Mouse (Mus musculus) heart, embryonic 15.5 days (tissue): ENCODE data around the gene Cdc42ep5. TPM values are rescaled to one million over a fixed set of nuclear protein-coding genes. Genes with fewer than 3 reads are reported as not detected.
A peak's percentile ranks its signal among the peaks of the same experiment; 100 is the strongest.

Experiments
- ATAC-seq: fragments of 200-750 bp; cut with Nextera tagmentation; replicated peaks from 2 replicates; pipeline ENCODE4 v1.8.0; 2017; ENCODE audit warnings: low read depth, moderate TSS enrichment; ENCODE audit not compliant: insufficient number of reproducible peaks, insufficient read depth, low FRiP score
- H3K27ac ChIP-seq: fragments of 300-500 bp; sonication (generic); 2 replicates; pipeline ENCODE4 v1.5.1; 2015; ENCODE audit warnings: mild to moderate bottlenecking, inconsistent platforms
- H3K27me3 ChIP-seq: fragments of 300-500 bp; sonication (generic); 2 replicates; pipeline ENCODE4 v1.6.1; 2015; ENCODE audit warnings: inconsistent platforms
- H3K36me3 ChIP-seq: fragments of 300-500 bp; sonication (generic); 2 replicates; pipeline ENCODE4 v1.6.1; 2015; ENCODE audit warnings: mild to moderate bottlenecking, inconsistent platforms
- H3K4me1 ChIP-seq: fragments of 300-500 bp; sonication (generic); replicated peaks from 2 replicates; pipeline ENCODE4 v1.6.1; 2015; ENCODE audit warnings: inconsistent platforms
- H3K4me2 ChIP-seq: fragments of 300-500 bp; sonication (generic); 2 replicates; pipeline ENCODE4 v1.6.1; 2015; ENCODE audit warnings: inconsistent platforms, mild to moderate bottlenecking, moderate library complexity
- H3K4me3 ChIP-seq: fragments of 300-500 bp; sonication (generic); 2 replicates; pipeline ENCODE4 v1.5.1; 2015; ENCODE audit warnings: mild to moderate bottlenecking, inconsistent platforms
- H3K9ac ChIP-seq: fragments of 300-500 bp; sonication (generic); 2 replicates; pipeline ENCODE4 v1.6.1; 2015; ENCODE audit warnings: mild to moderate bottlenecking, inconsistent platforms
- H3K9me3 ChIP-seq: fragments of 300-500 bp; sonication (generic); replicated peaks from 2 replicates; pipeline ENCODE4 v1.6.1; 2016; ENCODE audit warnings: inconsistent platforms
- WGBS: fragments of 180-500 bp; shearing (Covaris S2); methylation state at CpG from one replicate; pipeline ENCODE4 v1.1.7; 2015; ENCODE audit warnings: mixed read lengths; 5-methylcytosine and 5-hydroxymethylcytosine counted together
- polyA plus RNA-seq: library from polyadenylated mRNA; unstranded; fragments of >200 nt; fragmentation: Nextera tagmentation; extraction: Ambion mirVana; gene quantifications from 2 replicates; pipeline ENCODE4 v1.2.1, GENCODE M21; 2015

The Cdc42ep5 gene
- polyA plus RNA-seq, 1 experiment from 2014 or later = 25.6 TPM

DNA sequence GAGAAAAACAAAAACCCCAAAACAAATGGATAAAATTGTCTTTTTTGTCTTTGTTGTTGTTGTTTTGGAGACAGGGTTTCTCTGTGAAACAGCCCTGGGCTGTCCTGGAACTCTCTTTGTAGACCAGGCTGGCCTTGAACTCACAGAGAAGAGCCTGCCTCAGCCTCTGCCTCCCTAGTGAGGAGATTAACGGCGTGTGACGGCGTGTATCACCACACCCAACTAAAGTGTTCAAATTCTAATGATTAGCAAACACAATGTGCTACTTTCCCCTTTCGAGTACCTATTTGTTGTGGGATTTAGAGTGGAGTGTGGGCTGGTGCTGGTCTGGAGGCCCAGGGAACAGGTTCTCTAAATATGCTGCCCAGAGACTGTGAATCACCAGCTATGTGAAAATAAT, 29.7 kb downstream of the Cdc42ep5 start:
- WGBS = 87% methylated on average over 5 of the region's 5 CpGs

DNA sequence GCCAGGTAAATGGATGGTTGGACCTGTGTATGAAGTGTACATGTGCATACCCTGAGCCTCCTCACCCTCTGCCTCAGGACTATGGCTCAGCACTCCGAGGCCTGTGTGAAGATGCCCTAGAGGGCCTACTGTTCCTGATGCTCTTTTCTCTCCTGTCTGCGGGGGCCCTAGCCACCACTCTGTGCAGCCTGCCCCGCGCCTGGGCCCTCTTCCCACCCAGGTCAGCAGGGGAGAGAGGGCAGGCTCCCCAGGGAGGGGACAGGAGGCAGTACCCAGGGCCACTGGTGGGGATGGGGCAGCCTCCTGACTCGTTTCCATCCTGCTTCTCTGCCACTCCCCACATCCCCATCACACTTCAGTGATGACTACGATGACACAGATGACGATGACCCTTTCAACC, 31.7 kb downstream of the Cdc42ep5 start:
- no peaks in the 10 kb centered on the region for H3K27me3 ChIP-seq
- H3K9ac ChIP-seq = no peak overlapping the region
- H3K36me3 ChIP-seq = no peaks in the 10 kb centered on the region
- H3K27ac ChIP-seq = no peak overlapping the region
- 78% methylated on average over 7 of the region's 7 CpGs for WGBS
- no peak overlapping the region for H3K4me2 ChIP-seq
- H3K4me1 ChIP-seq = peaks cover 21% of the 10 kb centered on the region
- no peaks in the 10 kb centered on the region for H3K9me3 ChIP-seq
- no peak for ATAC-seq
- H3K4me3 ChIP-seq = no peak overlapping the region

More for the DNA sequence above, 29.7 kb downstream of the Cdc42ep5 start:
- Histone ChIP-seq H3K4me1 (peaks cover 22% of the 10 kb centered on the region), H3K36me3 (peaks cover 16% of the 10 kb centered on the region), H3K27me3 (no peaks in the 10 kb centered on the region), H3K27ac (no peak overlapping the region), H3K4me2 (no peak overlapping the region), H3K9ac (no peak overlapping the region), H3K9me3 (no peaks in the 10 kb centered on the region), H3K4me3 (no peak overlapping the region)
- ATAC-seq = no peak

DNA sequence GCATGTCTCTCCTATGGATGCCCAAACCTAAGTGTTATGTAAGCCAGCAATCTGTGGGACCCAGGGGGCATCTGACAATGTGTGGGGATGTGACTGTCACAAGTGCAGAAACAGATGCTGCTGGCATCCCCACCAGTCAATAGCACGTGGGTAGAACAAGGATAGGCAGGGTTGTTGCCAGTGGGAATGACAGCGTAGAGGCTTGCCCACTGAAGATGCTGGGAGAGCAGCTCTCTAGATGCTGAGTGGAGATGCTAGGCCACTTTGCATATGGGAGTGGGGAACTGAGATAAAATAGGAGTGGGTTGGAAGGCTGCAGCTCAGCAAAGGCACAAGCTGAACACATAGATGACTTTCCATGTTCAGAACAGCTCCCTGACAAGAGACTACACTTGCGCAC, 32.1 kb downstream of the Cdc42ep5 start:
- Histone ChIP-seq H3K27ac (no peak overlapping the region), H3K9me3 (no peaks in the 10 kb centered on the region), H3K4me3 (no peak overlapping the region), H3K4me1 (peaks cover 17% of the 10 kb centered on the region), H3K27me3 (no peaks in the 10 kb centered on the region), H3K36me3 (no peaks in the 10 kb centered on the region), H3K9ac (no peak overlapping the region), H3K4me2 (no peak overlapping the region)
- 90% methylated on average over 3 of the region's 3 CpGs for WGBS
- ATAC-seq = no peak

GRCm38 (mm10) chr7:4131964-4132363, 32.7 kb downstream of the Cdc42ep5 start:
- H3K9me3 ChIP-seq = no peaks in the 10 kb centered on the region
- WGBS = 74% methylated on average over 8 of the region's 8 CpGs
- H3K27me3 ChIP-seq = no peaks in the 10 kb centered on the region
- no peaks in the 10 kb centered on the region for H3K36me3 ChIP-seq
- H3K27ac ChIP-seq = no peak overlapping the region
- ATAC-seq = no peak
- H3K4me3 ChIP-seq = no peak overlapping the region
- peaks cover 15% of the 10 kb centered on the region for H3K4me1 ChIP-seq
- H3K9ac ChIP-seq = no peak overlapping the region
- no peak overlapping the region for H3K4me2 ChIP-seq

DNA sequence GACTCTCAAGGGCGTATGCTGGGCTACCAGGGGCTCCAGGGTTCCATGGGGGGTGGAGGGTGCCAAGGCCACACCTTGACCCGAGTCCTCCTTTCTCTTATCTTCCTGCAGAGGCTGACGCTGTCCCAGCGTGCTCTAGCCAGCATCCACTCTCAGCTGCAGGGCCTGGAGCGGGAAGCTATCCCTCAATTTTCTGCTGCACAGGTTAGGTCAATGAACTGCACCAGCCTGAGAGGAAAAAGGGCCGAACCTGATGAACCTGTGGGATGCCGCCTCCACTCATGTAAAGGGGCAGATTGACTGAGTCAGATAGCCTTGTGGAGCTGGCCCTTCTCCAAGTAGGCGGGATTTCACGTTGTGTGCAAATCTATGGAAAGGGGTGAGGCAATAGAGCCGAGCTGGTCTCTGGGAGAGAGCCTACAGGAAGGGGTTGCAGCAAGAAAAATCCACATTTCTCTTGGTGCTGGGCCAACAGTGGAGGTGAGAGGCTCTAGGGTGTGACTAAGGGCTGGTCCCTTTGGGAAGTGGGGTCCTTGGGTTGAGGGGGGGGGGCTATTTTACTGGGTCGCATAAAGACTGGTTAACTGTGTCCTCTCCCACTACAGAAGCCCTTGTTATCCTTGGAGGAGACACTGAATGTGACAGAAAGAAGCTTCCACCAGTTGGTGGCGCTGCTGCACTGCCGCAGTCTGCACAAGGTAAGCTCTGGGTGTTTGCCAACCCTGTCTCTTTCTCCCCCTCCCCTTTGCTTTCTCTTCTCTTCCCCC, 33.8 kb downstream of the Cdc42ep5 start:
- peak overlapping the region; percentile 39 for H3K4me2 ChIP-seq
- WGBS = 29% methylated on average over 13 of the region's 13 CpGs
- H3K9me3 ChIP-seq = no peaks in the 10 kb centered on the region
- peaks cover 15% of the 10 kb centered on the region for H3K4me1 ChIP-seq
- no peak overlapping the region for H3K27ac ChIP-seq
- no peaks in the 10 kb centered on the region for H3K27me3 ChIP-seq
- H3K9ac ChIP-seq = no peak overlapping the region
- H3K36me3 ChIP-seq = no peaks in the 10 kb centered on the region
- no peak overlapping the region for H3K4me3 ChIP-seq
- peak; percentile 38; the same call in 1 of the 2 replicates for ATAC-seq

GRCm38 (mm10) chr7:4128860-4129259, 35.8 kb downstream of the Cdc42ep5 start:
- no peaks in the 10 kb centered on the region for H3K36me3 ChIP-seq
- no peaks in the 10 kb centered on the region for H3K27me3 ChIP-seq
- 48% methylated on average over 6 of the region's 6 CpGs for whole genome bisulfite sequencing
- H3K4me3 ChIP-seq = no peak overlapping the region
- peaks cover 17% of the 10 kb centered on the region for H3K4me1 ChIP-seq
- no peak for ATAC-seq
- no peak overlapping the region; the same call in 1 of the 2 replicates for H3K9ac ChIP-seq
- H3K4me2 ChIP-seq = no peak overlapping the region
- H3K9me3 ChIP-seq = no peaks in the 10 kb centered on the region
- H3K27ac ChIP-seq = no peak overlapping the region

DNA sequence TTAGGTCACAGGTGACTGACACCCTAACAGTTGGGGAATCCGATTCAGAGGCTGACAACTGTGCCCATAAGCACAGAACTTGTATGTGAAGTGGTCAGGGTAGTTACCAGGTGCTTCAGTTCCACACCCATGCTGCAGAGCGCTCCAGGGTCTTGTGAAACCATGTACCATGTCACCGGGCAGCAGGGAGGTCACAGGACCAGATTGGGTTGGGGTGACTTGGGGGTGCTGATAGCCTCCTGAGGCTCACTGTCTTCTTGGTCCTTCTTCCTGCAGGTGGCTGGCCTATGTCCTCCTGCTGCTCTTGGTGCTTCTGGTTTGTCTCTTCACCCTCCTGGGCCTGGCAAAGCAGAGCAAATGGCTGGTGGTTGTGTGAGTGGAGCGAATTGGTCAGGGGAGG, 36.8 kb downstream of the Cdc42ep5 start:
- Histone ChIP-seq H3K4me2 (no peak overlapping the region), H3K4me3 (no peak overlapping the region), H3K27me3 (peaks cover 2% of the 10 kb centered on the region; the same call in 1 of the 2 replicates), H3K27ac (no peak overlapping the region), H3K9me3 (no peaks in the 10 kb centered on the region), H3K4me1 (peaks cover 19% of the 10 kb centered on the region), H3K36me3 (no peaks in the 10 kb centered on the region), H3K9ac (no peak overlapping the region)
- 80% methylated on average over 4 of the region's 4 CpGs for WGBS
- ATAC-seq = no peak

DNA sequence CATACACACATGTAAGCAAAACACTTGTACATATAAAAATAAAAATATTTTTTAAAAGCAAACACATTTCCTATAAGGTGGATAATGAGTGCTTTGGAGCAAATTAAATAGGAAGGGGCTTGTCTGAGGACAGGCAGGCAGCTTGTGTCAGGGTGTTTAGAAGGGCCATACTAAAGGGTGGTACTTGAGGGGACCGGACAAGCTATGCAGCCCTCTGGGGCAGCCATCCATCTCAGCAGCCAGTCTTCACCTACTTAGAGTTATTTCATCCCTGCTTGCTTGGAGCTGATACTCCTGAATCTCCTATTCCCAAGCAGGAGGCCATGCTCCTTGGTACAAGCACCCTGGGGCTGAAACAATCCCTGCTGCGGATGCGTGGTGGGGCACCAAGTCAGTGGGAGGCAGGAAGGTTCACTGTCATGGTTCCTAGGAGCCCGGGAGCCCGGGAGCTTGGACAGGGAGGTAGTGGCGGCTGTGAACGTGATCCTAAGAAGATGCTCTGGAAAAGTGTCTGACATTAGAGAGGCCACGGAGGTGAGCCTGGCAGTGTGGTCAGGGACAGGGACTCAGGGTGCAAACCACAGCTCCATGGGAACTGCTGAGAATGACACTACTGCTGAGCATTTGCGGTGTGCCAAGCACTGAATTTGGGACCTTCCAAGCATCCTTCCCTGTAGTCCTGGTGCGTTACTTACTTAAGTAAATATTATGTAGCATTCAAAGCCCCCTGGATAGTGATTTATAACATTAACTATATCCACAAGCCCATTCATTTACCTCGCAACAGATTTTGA, 37.5 kb downstream of the Cdc42ep5 start:
- Histone ChIP-seq H3K9ac (no peak overlapping the region), H3K4me3 (no peak overlapping the region), H3K36me3 (no peaks in the 10 kb centered on the region), H3K4me1 (peaks cover 19% of the 10 kb centered on the region), H3K27me3 (peaks cover 9% of the 10 kb centered on the region), H3K4me2 (no peak overlapping the region), H3K9me3 (no peaks in the 10 kb centered on the region), H3K27ac (no peak overlapping the region)
- no peak for ATAC-seq
- WGBS = 80% methylated on average over 11 of the region's 11 CpGs

GRCm38 (mm10) chr7:4125306-4125705, 39.4 kb downstream of the Cdc42ep5 start:
- H3K27ac ChIP-seq = no peak overlapping the region
- peaks cover 14% of the 10 kb centered on the region for H3K4me1 ChIP-seq
- WGBS = 20% methylated on average over 9 of the region's 9 CpGs
- no peaks in the 10 kb centered on the region for H3K9me3 ChIP-seq
- no peak overlapping the region for H3K9ac ChIP-seq
- no peaks in the 10 kb centered on the region for H3K36me3 ChIP-seq
- no peak for ATAC-seq
- H3K4me2 ChIP-seq = no peak overlapping the region
- H3K4me3 ChIP-seq = no peak overlapping the region
- H3K27me3 ChIP-seq = peaks cover 24% of the 10 kb centered on the region

DNA sequence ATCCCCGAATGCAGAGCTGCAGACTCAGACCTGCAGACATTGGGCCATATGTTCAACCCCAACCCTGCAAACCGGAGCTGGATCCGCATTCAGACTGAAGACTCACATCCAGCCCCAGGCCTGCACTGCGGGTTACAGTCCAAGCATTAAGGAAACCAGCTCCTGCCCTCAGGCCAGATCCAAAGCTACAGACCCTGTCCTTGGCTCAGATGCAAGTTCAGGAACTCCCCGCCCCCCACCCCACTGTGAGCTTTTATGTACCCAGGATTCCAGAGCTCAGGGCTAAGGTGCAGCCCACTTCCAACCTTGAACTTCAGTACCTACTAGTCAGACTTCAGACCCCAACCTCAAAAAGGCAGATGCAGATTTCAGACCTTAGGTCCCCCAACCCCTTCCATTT, 39.8 kb downstream of the Cdc42ep5 start:
- Histone ChIP-seq H3K4me3 (no peak overlapping the region), H3K4me2 (no peak overlapping the region), H3K27me3 (peaks cover 28% of the 10 kb centered on the region), H3K4me1 (peaks cover 14% of the 10 kb centered on the region), H3K36me3 (no peaks in the 10 kb centered on the region), H3K9me3 (no peaks in the 10 kb centered on the region), H3K27ac (no peak overlapping the region), H3K9ac (no peak overlapping the region)
- no peak for ATAC-seq
- 30% methylated on average over 5 of the region's 5 CpGs for WGBS

- H3K9me3 ChIP-seq = no peaks in the 10 kb centered on the region
- H3K27ac ChIP-seq = no peak overlapping the region
- H3K4me2 ChIP-seq = peak overlapping the region; percentile 35; the same call in 1 of the 2 replicates
- 2% methylated on average over 10 of the region's 10 CpGs for WGBS
- H3K4me3 ChIP-seq = no peak overlapping the region
- no peaks in the 10 kb centered on the region for H3K36me3 ChIP-seq
- H3K27me3 ChIP-seq = peaks cover 33% of the 10 kb centered on the region
- H3K9ac ChIP-seq = no peak overlapping the region
- ATAC-seq = no peak; the same call in 1 of the 2 replicates
- peaks cover 19% of the 10 kb centered on the region for H3K4me1 ChIP-seq
These were observed 40.3 kb downstream of the Cdc42ep5 start for GRCm38 (mm10) chr7:4124315-4124759.
